Mouse (Mus musculus) thymus, adult 18-20 months (tissue): ENCODE measurements around the gene Rasa3.

Experiments
- DNase-seq, 2 experiments: peaks; one replicate each; pipeline ENCODE4 v3.0.0; 2022; ENCODE audit warnings: mixed read lengths in 2 of 2

Gene Rasa3

GRCm38 (mm10) chr8:13647591-13647990, 29.8 kb downstream of the Rasa3 start:
- no peak for DNase-seq

GRCm38 (mm10) chr8:13644932-13645676, 32.3 kb downstream of the Rasa3 start:
- no peak for DNase-seq

GRCm38 (mm10) chr8:13644155-13644554, 33.2 kb downstream of the Rasa3 start:
- no peak for DNase-seq

GRCm38 (mm10) chr8:13642659-13643181, 34.7 kb downstream of the Rasa3 start:
- no peak for DNase-seq

- no peak for DNase-seq
Observed at GRCm38 (mm10) chr8:13641206-13641605, 36.2 kb downstream of the Rasa3 start.

- no peak for DNase-seq
Observed at GRCm38 (mm10) chr8:13640452-13640883, 36.9 kb downstream of the Rasa3 start.

GRCm38 (mm10) chr8:13633107-13633506, 44.3 kb downstream of the Rasa3 start:
- no peak for DNase-seq

- no peak for DNase-seq
Observed at GRCm38 (mm10) chr8:13632309-13632708, 45.1 kb downstream of the Rasa3 start.

GRCm38 (mm10) chr8:13630754-13631153, 46.6 kb downstream of the Rasa3 start:
- DNase-seq: no peak

- no peak for DNase-seq
Observed at GRCm38 (mm10) chr8:13630171-13630570, 47.2 kb downstream of the Rasa3 start.

- DNase-seq: no peak
Observed at GRCm38 (mm10) chr8:13629351-13630090, 47.9 kb downstream of the Rasa3 start.

- no peak for DNase-seq
Observed at GRCm38 (mm10) chr8:13628067-13628466, 49.3 kb downstream of the Rasa3 start.

GRCm38 (mm10) chr8:13627591-13627990, 49.8 kb downstream of the Rasa3 start:
- no peak for DNase-seq

GRCm38 (mm10) chr8:13626114-13626513, 51.3 kb downstream of the Rasa3 start:
- no peak for DNase-seq

GRCm38 (mm10) chr8:13625281-13625970, 52.0 kb downstream of the Rasa3 start:
- no peak for DNase-seq

- no peak for DNase-seq
Observed at GRCm38 (mm10) chr8:13624863-13625262, 52.5 kb downstream of the Rasa3 start.

- DNase-seq: peak in 1 of 2 experiments; percentile 24
Observed at GRCm38 (mm10) chr8:13623911-13624421, 53.4 kb downstream of the Rasa3 start.

- no peak for DNase-seq
Observed at GRCm38 (mm10) chr8:13623038-13623750, 54.2 kb downstream of the Rasa3 start.

- DNase-seq: no peak
Observed at GRCm38 (mm10) chr8:13620226-13620920, 57.0 kb downstream of the Rasa3 start.

- DNase-seq: no peak
Observed at GRCm38 (mm10) chr8:13616831-13617505, 60.4 kb downstream of the Rasa3 start.

- DNase-seq: no peak
Observed at GRCm38 (mm10) chr8:13614924-13615391, 62.4 kb downstream of the Rasa3 start.
